Mouse (Mus musculus): ENCODE results near the gene Mapk8ip3.

- TF ChIP-seq CTCF (IDR thresholded peaks at IDR 0.05; ENCODE audit: borderline replicate concordance, control insufficient read depth, extremely low read depth, insufficient read depth, low read length, poor library complexity), result no peak
- no peak for TF ChIP-seq POLR2A (IDR thresholded peaks at IDR 0.05; ENCODE audit: control insufficient read depth, extremely low read depth, insufficient read depth, low read length, poor library complexity)
Observed at GRCm38 (mm10) chr17:24891321-24891720, 45.5 kb downstream of the Mapk8ip3 start.
